In genomic region chr1:194504207-194504606, GRCm38 (mm10) we compare ENCODE assay signal across 20 mouse cellular contexts.
DNase-seq lines count a peak whose midpoint lies in the region; ATAC-seq and TF ChIP-seq lines count a peak whose summit lies in the region.
"Had no signal": no experiment of that assay in that cellular context is flagged by ENCODE, and none has a peak within 500 bp of the region (broad histone marks: within the 10 kb centered on the region; RNA-seq: fewer than 3 reads in every experiment).

No protein-coding gene starts in this region.

- no peak overlapping the region for H3K4me3 ChIP-seq in forebrain, postnatal 0 days (ENCODE audit: low read depth, low read length)
- H3K4me3 ChIP-seq in forebrain, embryonic 10.5 days = no peak overlapping the region
- H3K4me3 ChIP-seq: erythroblast, embryonic 14.5 days; heart, adult 2 months; heart, embryonic 13.5 days; hindbrain, embryonic 15.5 days; midbrain, embryonic 10.5 days; neural tube, embryonic 15.5 days had no signal

- no peak overlapping the region for H3K9ac ChIP-seq in forebrain, postnatal 0 days
- H3K9ac ChIP-seq: heart, embryonic 13.5 days; hindbrain, embryonic 15.5 days; neural tube, embryonic 15.5 days had no signal

- DNase-seq in cerebellum, adult 11-12 months = peak; percentile 4
- no peak for DNase-seq in cerebellum, adult 9-11 months
- peak; percentile 27 for DNase-seq in forebrain, postnatal 0 days
- DNase-seq in forebrain, embryonic 10.5 days (ENCODE audit: extremely low spot score, low spot score) = no peak
- peak; percentile 5 for DNase-seq in layer of hippocampus, adult 9-11 months
- DNase-seq in layer of hippocampus, postnatal 14 days (ENCODE audit: low spot score in 2 of 2) = no peak
- peak; percentile 9 for DNase-seq in brain, adult 2 months (ENCODE audit: low read depth, low spot score)
- DNase-seq in gastrocnemius, postnatal 36 days = no peak
- DNase-seq: adrenal gland, postnatal 36 days; gastrocnemius, postnatal 25 days; heart, adult 2 months; kidney, postnatal 36 days; thymus, adult 18-20 months; thymus, postnatal 36 days had no signal

- intact Hi-C loops in gastrocnemius, postnatal 36 days (cut with DNase I) = no loop called here

- H3K4me2 ChIP-seq in forebrain, postnatal 0 days (ENCODE audit: low read depth) = no peak overlapping the region
- H3K4me2 ChIP-seq: heart, embryonic 13.5 days; hindbrain, embryonic 15.5 days; neural tube, embryonic 15.5 days had no signal

- no peaks in the 10 kb centered on the region for H3K27me3 ChIP-seq in forebrain, postnatal 0 days (ENCODE audit: insufficient read depth, low read length)
- no peaks in the 10 kb centered on the region for H3K27me3 ChIP-seq in forebrain, embryonic 10.5 days (ENCODE audit: poor library complexity, severe bottlenecking)
- H3K27me3 ChIP-seq: heart, embryonic 13.5 days; hindbrain, embryonic 15.5 days; neural tube, embryonic 15.5 days had no signal

- H3K9me3 ChIP-seq in forebrain, postnatal 0 days (ENCODE audit: low read length) = no peaks in the 10 kb centered on the region
- H3K9me3 ChIP-seq in forebrain, embryonic 10.5 days = no peaks in the 10 kb centered on the region
- H3K9me3 ChIP-seq: heart, embryonic 13.5 days; hindbrain, embryonic 15.5 days; midbrain, embryonic 10.5 days; neural tube, embryonic 15.5 days had no signal

- no peaks in the 10 kb centered on the region for H3K4me1 ChIP-seq in forebrain, postnatal 0 days (ENCODE audit: insufficient read depth)
- peaks cover 19% of the 10 kb centered on the region for H3K4me1 ChIP-seq in forebrain, embryonic 10.5 days
- H3K4me1 ChIP-seq: hindbrain, embryonic 15.5 days; neural tube, embryonic 15.5 days had no signal

- H3K36me3 ChIP-seq in forebrain, postnatal 0 days (ENCODE audit: insufficient read depth) = no peaks in the 10 kb centered on the region
- H3K36me3 ChIP-seq in forebrain, embryonic 10.5 days (replicated peaks) = no peaks in the 10 kb centered on the region
- H3K36me3 ChIP-seq: heart, embryonic 13.5 days; hindbrain, embryonic 15.5 days; midbrain, embryonic 10.5 days; neural tube, embryonic 15.5 days had no signal

- no peak for TF ChIP-seq CTCF in forebrain, postnatal 0 days (IDR thresholded peaks at IDR 0.05; ENCODE audit: low read depth)

- H3K27ac ChIP-seq in forebrain, postnatal 0 days (ENCODE audit: low read depth, low read length) = no peak overlapping the region
- no peak overlapping the region for H3K27ac ChIP-seq in forebrain, embryonic 10.5 days
- H3K27ac ChIP-seq: heart, adult 2 months; heart, embryonic 13.5 days; hindbrain, embryonic 15.5 days; midbrain, embryonic 10.5 days; neural tube, embryonic 15.5 days had no signal

- ATAC-seq in forebrain, postnatal 0 days = no peak
- ATAC-seq: intestine, embryonic 16.5 days had no signal

Comparison
In these comparisons a context has a peak if more than half of its experiments do, and no peak if none do; other contexts are left out.
1. DNase-seq: peak in cerebellum, adult 11-12 months (single experiment), forebrain, postnatal 0 days (single experiment), layer of hippocampus, adult 9-11 months (single experiment) and brain, adult 2 months (single experiment); none in cerebellum, adult 9-11 months (single experiment), forebrain, embryonic 10.5 days (single experiment), layer of hippocampus, postnatal 14 days (0 of 2) and gastrocnemius, postnatal 36 days (0 of 2).